In the genomic region with DNA sequence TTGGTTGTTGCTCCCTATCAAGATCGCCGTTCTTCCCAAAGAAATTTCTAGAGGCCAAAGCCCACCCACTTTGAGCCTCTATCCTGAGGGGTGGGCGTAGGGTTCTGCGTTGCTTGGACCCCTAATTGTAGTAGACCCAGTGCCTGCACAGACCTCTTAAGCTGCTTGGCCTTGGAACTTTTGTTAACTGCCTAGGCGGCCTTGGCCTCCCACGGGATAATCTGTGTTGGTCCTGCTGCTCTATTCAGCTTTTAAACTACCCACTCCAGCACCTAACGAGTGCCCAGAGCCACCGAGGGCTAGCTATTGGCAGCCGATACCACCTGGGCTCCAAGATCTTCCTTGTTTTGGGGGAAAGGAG, we compare ENCODE assay signal across 8 mouse cellular contexts. TPM values are rescaled to one million over a fixed set of nuclear protein-coding genes. Genes with fewer than 3 reads are reported as not detected.
A peak's percentile ranks its signal among the peaks of the same experiment; 100 is the strongest.
DNase-seq lines count a peak whose midpoint lies in the region; ATAC-seq and TF ChIP-seq lines count a peak whose summit lies in the region.

No protein-coding gene starts in this region.

- no peak for TF ChIP-seq CTCF in E14TG2a.4 (conservative IDR thresholded peaks at IDR 0.05; ENCODE audit: low read length)
- no peak for TF ChIP-seq CTCF in liver, embryonic 14.5 days (IDR thresholded peaks at IDR 0.05; ENCODE audit: low read depth)

- 9% methylated on average over 9 of the region's 9 CpGs for WGBS in forebrain, embryonic 15.5 days
- 35% methylated on average over 9 of the region's 9 CpGs for WGBS in liver, embryonic 14.5 days (ENCODE audit: insufficient replicate concordance)

- H3K36me3 ChIP-seq in E14TG2a.4 (ENCODE audit: insufficient read depth, low read length): peaks cover 37% of the 10 kb centered on the region
- H3K36me3 ChIP-seq in forebrain, embryonic 15.5 days: no peaks in the 10 kb centered on the region
- peaks cover 1% of the 10 kb centered on the region for H3K36me3 ChIP-seq in liver, embryonic 14.5 days (replicated peaks; ENCODE audit: control insufficient read depth, insufficient read depth, low read depth)

- H3K4me3 ChIP-seq in E14TG2a.4 (replicated peaks; ENCODE audit: low read length): peak overlapping the region; percentile 89
- peak overlapping the region; percentile 23; the same call in 1 of the 2 replicates for H3K4me3 ChIP-seq in forebrain, embryonic 15.5 days
- peak overlapping the region in 1 of 2 experiments; percentile 1; a peak in 1 of 4 replicates for H3K4me3 ChIP-seq in liver, embryonic 14.5 days (ENCODE audit: insufficient read depth in 1 of 2, low read depth in 2 of 2, low read length in 2 of 2)

- peak; percentile 95 for DNase-seq in heart, adult 11 months
- no peak for DNase-seq in heart, postnatal 36 days
- DNase-seq in liver, embryonic 14.5 days (ENCODE audit: low read depth in 3 of 3, low spot score in 3 of 3): no peak
- no peak for DNase-seq in right cerebral cortex, postnatal 36 days (ENCODE audit: low spot score in 2 of 2)
- DNase-seq in cerebellum, postnatal 4 days (ENCODE audit: low spot score in 2 of 2): no peak

- H3K4me1 ChIP-seq in E14TG2a.4 (replicated peaks; ENCODE audit: low read depth, low read length): peaks cover 59% of the 10 kb centered on the region
- H3K4me1 ChIP-seq in forebrain, embryonic 15.5 days: peaks cover 32% of the 10 kb centered on the region
- peaks cover 9 to 21% of the 10 kb centered on the region in 2 experiments for H3K4me1 ChIP-seq in liver, embryonic 14.5 days (replicated peaks; ENCODE audit: control insufficient read depth in 2 of 2, insufficient read depth in 2 of 2, low read length in 1 of 2)

- no peak overlapping the region for H3K27ac ChIP-seq in forebrain, embryonic 15.5 days (replicated peaks)
- no peak overlapping the region for H3K27ac ChIP-seq in liver, embryonic 14.5 days

- no peak for TF ChIP-seq EP300 in liver, embryonic 14.5 days (IDR thresholded peaks at IDR 0.05; ENCODE audit: low read depth)

- intact Hi-C loops in heart, postnatal 36 days (cut with DNase I): no loop called here

- no peaks in the 10 kb centered on the region for H3K27me3 ChIP-seq in E14TG2a.4 (ENCODE audit: insufficient read depth, low read length)
- H3K27me3 ChIP-seq in forebrain, embryonic 15.5 days: peaks cover 27% of the 10 kb centered on the region
- H3K27me3 ChIP-seq in liver, embryonic 14.5 days (ENCODE audit: control insufficient read depth, insufficient read depth, low read length): no peaks in the 10 kb centered on the region; the same call in 1 of the 2 replicates

- no peak for ATAC-seq in forebrain, embryonic 15.5 days (replicated peaks)
- no peak for ATAC-seq in liver, embryonic 14.5 days (ENCODE audit: insufficient read depth)
- ATAC-seq in megakaryocyte progenitor cell, adult 5-6 weeks (replicated peaks; ENCODE audit: poor library complexity): no peak

- H3K9me3 ChIP-seq in E14TG2a.4 (ENCODE audit: low read length): no peaks in the 10 kb centered on the region
- no peaks in the 10 kb centered on the region for H3K9me3 ChIP-seq in forebrain, embryonic 15.5 days
- no peaks in the 10 kb centered on the region for H3K9me3 ChIP-seq in liver, embryonic 14.5 days (ENCODE audit: control insufficient read depth, low read length)

- 0 out of 2 replicates have a peak overlapping the region, but pooled peaks have one; percentile 1 for H3K9ac ChIP-seq in forebrain, embryonic 15.5 days (replicated peaks)
- no peak overlapping the region for H3K9ac ChIP-seq in liver, embryonic 14.5 days (replicated peaks)

- peak overlapping the region; percentile 47; the same call in 1 of the 2 replicates for H3K4me2 ChIP-seq in forebrain, embryonic 15.5 days (replicated peaks)
- H3K4me2 ChIP-seq in liver, embryonic 14.5 days (ENCODE audit: low read depth): peak overlapping the region; percentile 45

RNA-seq across cellular contexts. Expression of a gene that starts 3.5 kb away (rescaled TPM):
- total RNA-seq in heart, postnatal 36 days (2021): 10 to 100 TPM; 18.0 to 20.5 TPM
- polyA plus RNA-seq in forebrain, embryonic 15.5 days (2015; fragmentation: Nextera tagmentation; extraction: Ambion mirVana): 3.4 and 3.8 TPM in 2 replicates
- 8.4 and 11.4 TPM in 2 replicates for polyA plus RNA-seq in liver, embryonic 14.5 days (2012; rRNA removed)
- 2.4 and 2.6 TPM in 2 replicates for polyA plus RNA-seq in liver, embryonic 14.5 days (2014; fragmentation: Nextera tagmentation; extraction: Ambion mirVana)
- total RNA-seq in megakaryocyte progenitor cell, adult 5-6 weeks (2015): 10.7 and 13.0 TPM in 2 replicates
- 21.2 and 27.9 TPM in 2 replicates for total RNA-seq in megakaryocyte progenitor cell, adult 5-6 weeks (2017)

RNA-seq across cellular contexts. Expression of a gene that starts 11.1 kb away (rescaled TPM):
- 10 to 100 TPM; 37.4 to 41.4 TPM for total RNA-seq in heart, postnatal 36 days (2021)
- 14.6 and 14.8 TPM in 2 replicates for polyA plus RNA-seq in forebrain, embryonic 15.5 days (2015; fragmentation: Nextera tagmentation; extraction: Ambion mirVana)
- 22.2 and 27.3 TPM in 2 replicates for polyA plus RNA-seq in liver, embryonic 14.5 days (2012; rRNA removed)
- 49.7 and 63.2 TPM in 2 replicates for polyA plus RNA-seq in liver, embryonic 14.5 days (2014; fragmentation: Nextera tagmentation; extraction: Ambion mirVana)
- total RNA-seq in megakaryocyte progenitor cell, adult 5-6 weeks (2015): 1.5 and 2.0 TPM in 2 replicates
- 5.0 and 7.2 TPM in 2 replicates for total RNA-seq in megakaryocyte progenitor cell, adult 5-6 weeks (2017)

RNA-seq across cellular contexts. Expression of a gene that starts 11.1 kb away (rescaled TPM):
- total RNA-seq in heart, postnatal 36 days (2021): 10 to 100 TPM; 16.1 to 18.3 TPM
- 1.9 and 2.3 TPM in 2 replicates for polyA plus RNA-seq in forebrain, embryonic 15.5 days (2015; fragmentation: Nextera tagmentation; extraction: Ambion mirVana)
- polyA plus RNA-seq in liver, embryonic 14.5 days (2012; rRNA removed): 0.31 and 0.36 TPM in 2 replicates
- polyA plus RNA-seq in liver, embryonic 14.5 days (2014; fragmentation: Nextera tagmentation; extraction: Ambion mirVana): 0.06 and 0.29 TPM in 2 replicates
- 0.17 TPM in 1 of 2 replicates, not detected in the other for total RNA-seq in megakaryocyte progenitor cell, adult 5-6 weeks (2015)
- not detected in 2 replicates for total RNA-seq in megakaryocyte progenitor cell, adult 5-6 weeks (2017)

RNA-seq across cellular contexts. Expression of a gene that starts 19.7 kb away (rescaled TPM):
- total RNA-seq in heart, postnatal 36 days (2021): 1 to 10 TPM; 2.0 to 2.1 TPM
- 20.8 and 23.8 TPM in 2 replicates for polyA plus RNA-seq in forebrain, embryonic 15.5 days (2015; fragmentation: Nextera tagmentation; extraction: Ambion mirVana)
- polyA plus RNA-seq in liver, embryonic 14.5 days (2012; rRNA removed): 2.2 and 3.5 TPM in 2 replicates
- polyA plus RNA-seq in liver, embryonic 14.5 days (2014; fragmentation: Nextera tagmentation; extraction: Ambion mirVana): 3.4 and 4.4 TPM in 2 replicates
- 1.2 and 1.8 TPM in 2 replicates for total RNA-seq in megakaryocyte progenitor cell, adult 5-6 weeks (2015)
- total RNA-seq in megakaryocyte progenitor cell, adult 5-6 weeks (2017): 3.5 and 3.9 TPM in 2 replicates

RNA-seq across cellular contexts. Expression of a gene that starts 58.4 kb away (rescaled TPM):
- 10 to 100 TPM; 12.4 to 20.9 TPM for total RNA-seq in heart, postnatal 36 days (2021)
- 1.7 and 3.1 TPM in 2 replicates for polyA plus RNA-seq in forebrain, embryonic 15.5 days (2015; fragmentation: Nextera tagmentation; extraction: Ambion mirVana)
- 2.3 and 3.5 TPM in 2 replicates for polyA plus RNA-seq in liver, embryonic 14.5 days (2012; rRNA removed)
- 2.3 and 3.5 TPM in 2 replicates for polyA plus RNA-seq in liver, embryonic 14.5 days (2014; fragmentation: Nextera tagmentation; extraction: Ambion mirVana)
- total RNA-seq in megakaryocyte progenitor cell, adult 5-6 weeks (2015): 74.3 and 76.3 TPM in 2 replicates
- total RNA-seq in megakaryocyte progenitor cell, adult 5-6 weeks (2017): 17.3 and 36.5 TPM in 2 replicates

Comparison
In these comparisons a context has a peak if more than half of its experiments do, and no peak if none do; other contexts are left out.
1. RNA of a gene that starts 11.1 kb away (total RNA-seq): 37.4 to 41.4 TPM in heart, postnatal 36 days; 1.5 to 7.2 TPM in megakaryocyte progenitor cell, adult 5-6 weeks; every median in the first group is over 4 times any median in the second.
2. RNA of a gene that starts 11.1 kb away (total RNA-seq): 16.1 to 18.3 TPM in heart, postnatal 36 days; 0.17 TPM in megakaryocyte progenitor cell, adult 5-6 weeks; every median in the first group is over 10 times any median in the second.